Mouse (Mus musculus) CD8-positive naive resting alpha-beta T cell, adult 2 months (primary cell): Measurements from ENCODE around the gene Rtraf.
"Not testable (repeated sequence)": the region's sequence is repeated elsewhere in the genome, so short reads cannot be mapped to it uniquely, and the experiment has no call there.

Experiments used
- DNase-seq, 2 experiments: peaks; one replicate each; pipeline ENCODE4 v3.0.0; 2022; ENCODE audit warnings: low read depth in 2 of 2, low spot score in 2 of 2

Rtraf gene

GRCm38 (mm10) chr14:19823321-19824142 is at the start of gene Rtraf:
Gene Rtraf (minus strand): TSS chr14:19823824.
- DNase-seq: peak; percentile 82 to 83

- DNase-seq: no peak
Measured at GRCm38 (mm10) chr14:19867286-19867935, 43.8 kb upstream of the Rtraf start.

- not testable (repeated sequence) for DNase-seq
Measured at GRCm38 (mm10) chr14:19865121-19865520, 41.5 kb upstream of the Rtraf start.

- no peak for DNase-seq
Measured at GRCm38 (mm10) chr14:19861311-19862080, 37.9 kb upstream of the Rtraf start.

- DNase-seq: no peak
Measured at GRCm38 (mm10) chr14:19860281-19860680, 36.7 kb upstream of the Rtraf start.

- no peak for DNase-seq
Measured at GRCm38 (mm10) chr14:19858808-19859776, 35.5 kb upstream of the Rtraf start.

GRCm38 (mm10) chr14:19858279-19858678 is 34.7 kb upstream of the Rtraf start:
- DNase-seq: no peak

GRCm38 (mm10) chr14:19853471-19853870 is 29.8 kb upstream of the Rtraf start:
- DNase-seq: no peak

GRCm38 (mm10) chr14:19839600-19840332 is 16.1 kb upstream of the Rtraf start:
- DNase-seq: peak; percentile 51 to 72

- no peak for DNase-seq
Measured at GRCm38 (mm10) chr14:19836289-19836688, 12.7 kb upstream of the Rtraf start.

- no peak for DNase-seq
Measured at GRCm38 (mm10) chr14:19825481-19825880, 1.9 kb upstream of the Rtraf start.

GRCm38 (mm10) chr14:19821686-19822085 is 1.9 kb downstream of the Rtraf start:
- DNase-seq: no peak

- peak; percentile 61 to 75 for DNase-seq
Measured at GRCm38 (mm10) chr14:19817949-19818348, 5.7 kb downstream of the Rtraf start.

- no peak for DNase-seq
Measured at GRCm38 (mm10) chr14:19813061-19813460, 10.6 kb downstream of the Rtraf start.

GRCm38 (mm10) chr14:19809934-19810333 is 13.7 kb downstream of the Rtraf start:
- no peak for DNase-seq

GRCm38 (mm10) chr14:19807858-19808257 is 15.8 kb downstream of the Rtraf start:
- no peak for DNase-seq

GRCm38 (mm10) chr14:19807339-19807738 is 16.3 kb downstream of the Rtraf start:
- no peak for DNase-seq

GRCm38 (mm10) chr14:19803623-19804022 is 20.0 kb downstream of the Rtraf start:
- DNase-seq: no peak

- no peak for DNase-seq
Measured at GRCm38 (mm10) chr14:19803222-19803621, 20.4 kb downstream of the Rtraf start.
